Mouse (Mus musculus) neural tube, embryonic 11.5 days (tissue): ENCODE data around the gene Trmu. TPM values are rescaled to one million over a fixed set of nuclear protein-coding genes. Genes with fewer than 3 reads are reported as not detected.

ENCODE experiments used
- ATAC-seq: fragments of 200-750 bp; cut with Nextera tagmentation; 2 replicates; pipeline ENCODE4 v1.8.0; 2017; ENCODE audit warnings: moderate number of reproducible peaks, mild to moderate bottlenecking, moderate TSS enrichment, moderate library complexity; ENCODE audit not compliant: insufficient read depth, low FRiP score, low TSS enrichment
- DNase-seq: peaks from one replicate; pipeline ENCODE4 v3.0.0-alpha.2; 2015; ENCODE audit warnings: low spot score
- H3K27ac ChIP-seq: fragments of 300-500 bp; sonication (generic); 2 replicates; pipeline ENCODE4 v1.5.1; 2014; ENCODE audit warnings: low read depth, mild to moderate bottlenecking, low read length
- H3K27me3 ChIP-seq: fragments of 300-500 bp; sonication (generic); 2 replicates; pipeline ENCODE4 v1.6.1; 2014; ENCODE audit warnings: mild to moderate bottlenecking, low read length, mixed read lengths; ENCODE audit not compliant: control insufficient read depth, insufficient read depth
- H3K36me3 ChIP-seq: fragments of 300-500 bp; sonication (generic); 2 replicates; pipeline ENCODE4 v1.6.1; 2014; ENCODE audit warnings: mild to moderate bottlenecking, low read length, moderate library complexity, mixed read lengths; ENCODE audit not compliant: control insufficient read depth, insufficient read depth
- H3K4me1 ChIP-seq: fragments of 300-500 bp; sonication (generic); 2 replicates; pipeline ENCODE4 v1.6.1; 2014; ENCODE audit warnings: low read length, mixed read lengths; ENCODE audit not compliant: control insufficient read depth, insufficient read depth
- H3K4me2 ChIP-seq: fragments of 300-500 bp; sonication (generic); 2 replicates; pipeline ENCODE4 v1.6.1; 2014; ENCODE audit warnings: low read depth, mild to moderate bottlenecking, moderate library complexity
- H3K4me3 ChIP-seq: fragments of 300-500 bp; sonication (generic); 2 replicates; pipeline ENCODE4 v1.5.1; 2014; ENCODE audit warnings: low read depth, low read length
- H3K9ac ChIP-seq: fragments of 300-500 bp; sonication (generic); 2 replicates; pipeline ENCODE4 v1.6.1; 2014; ENCODE audit warnings: mild to moderate bottlenecking, low read length
- H3K9me3 ChIP-seq: fragments of 300-500 bp; sonication (generic); 2 replicates; pipeline ENCODE4 v1.6.1; 2016; ENCODE audit warnings: low read length; ENCODE audit not compliant: control insufficient read depth
- WGBS: fragments of 180-500 bp; shearing (Covaris S2); extraction: QIAGEN DNeasy Blood & Tissue Kit; methylation state at CpG from one replicate; pipeline ENCODE4 v1.1.7; 2014; 5-methylcytosine and 5-hydroxymethylcytosine counted together
- polyA plus RNA-seq: library from polyadenylated mRNA; unstranded; fragments of >200 nt; fragmentation: Nextera tagmentation; extraction: Ambion mirVana; gene quantifications from 2 replicates; pipeline ENCODE4 v1.2.1, GENCODE M21; 2014

Trmu gene
- polyA plus RNA-seq, 1 experiment from 2014 or later = 34.0 TPM

GRCm38 (mm10) chr15:85921855-85922254 is 42.7 kb downstream of the Trmu start:
- Histone ChIP-seq H3K9me3 (no peaks in the 10 kb centered on the region), H3K4me3 (no peak overlapping the region), H3K27ac (no peak overlapping the region), H3K27me3 (no peaks in the 10 kb centered on the region), H3K36me3 (no peaks in the 10 kb centered on the region), H3K4me2 (no peak overlapping the region), H3K9ac (no peak overlapping the region), H3K4me1 (peaks cover 6% of the 10 kb centered on the region; the same call in 1 of the 2 replicates)
- DNase-seq (no peak), ATAC-seq (no peak)
- WGBS = 96% methylated on average over 11 of the region's 11 CpGs

GRCm38 (mm10) chr15:85928161-85928560 is 49.0 kb downstream of the Trmu start:
- no peaks in the 10 kb centered on the region; the same call in 1 of the 2 replicates for H3K36me3 ChIP-seq
- H3K4me1 ChIP-seq = no peaks in the 10 kb centered on the region
- H3K4me2 ChIP-seq = no peak overlapping the region
- H3K4me3 ChIP-seq = no peak overlapping the region
- DNase-seq = no peak
- 90% methylated on average over 12 of the region's 12 CpGs for WGBS
- H3K27ac ChIP-seq = no peak overlapping the region
- no peak for ATAC-seq
- no peak overlapping the region for H3K9ac ChIP-seq
- no peaks in the 10 kb centered on the region for H3K27me3 ChIP-seq
- H3K9me3 ChIP-seq = no peaks in the 10 kb centered on the region

GRCm38 (mm10) chr15:85935627-85936049 is 56.5 kb downstream of the Trmu start:
- 35% methylated on average over 5 of the region's 5 CpGs for WGBS
- Histone ChIP-seq H3K27ac (no peak overlapping the region), H3K27me3 (no peaks in the 10 kb centered on the region), H3K4me3 (no peak overlapping the region), H3K4me2 (no peak overlapping the region), H3K9me3 (no peaks in the 10 kb centered on the region), H3K4me1 (no peaks in the 10 kb centered on the region), H3K9ac (no peak overlapping the region), H3K36me3 (no peaks in the 10 kb centered on the region)
- ATAC-seq (no peak), DNase-seq (peak; percentile 34)

Other genes starting within 250 kb of the Trmu start
- gene Ppara, start 144.3 kb upstream of the Trmu start, polyA plus RNA-seq = 0.07 and 0.25 TPM in 2 replicates
- gene Cdpf1, start 67.6 kb upstream of the Trmu start, polyA plus RNA-seq = 23.0 and 25.8 TPM in 2 replicates
- 0.03 and 0.09 TPM in 2 replicates for gene Pkdrej, start 57.6 kb upstream of the Trmu start, polyA plus RNA-seq
- gene Ttc38, start 47.0 kb upstream of the Trmu start, polyA plus RNA-seq = 2.9 and 3.9 TPM in 2 replicates
- gene Gtse1, start 19.6 kb upstream of the Trmu start, polyA plus RNA-seq = 37.1 and 40.3 TPM in 2 replicates
- 5.1 and 5.4 TPM in 2 replicates for gene Celsr1, start 154.5 kb downstream of the Trmu start, polyA plus RNA-seq
- 10.5 and 11.7 TPM in 2 replicates for gene Gramd4, start 178.4 kb downstream of the Trmu start, polyA plus RNA-seq